Mouse (Mus musculus) embryo, embryonic 11.5 days (tissue): ENCODE measurements around the gene Mab21l2.

Experiments
- DNase-seq: peaks from one replicate; pipeline ENCODE4 v3.0.0-alpha.2; 2012; ENCODE audit warnings: low read depth, low spot score

Mab21l2 gene

DNA sequence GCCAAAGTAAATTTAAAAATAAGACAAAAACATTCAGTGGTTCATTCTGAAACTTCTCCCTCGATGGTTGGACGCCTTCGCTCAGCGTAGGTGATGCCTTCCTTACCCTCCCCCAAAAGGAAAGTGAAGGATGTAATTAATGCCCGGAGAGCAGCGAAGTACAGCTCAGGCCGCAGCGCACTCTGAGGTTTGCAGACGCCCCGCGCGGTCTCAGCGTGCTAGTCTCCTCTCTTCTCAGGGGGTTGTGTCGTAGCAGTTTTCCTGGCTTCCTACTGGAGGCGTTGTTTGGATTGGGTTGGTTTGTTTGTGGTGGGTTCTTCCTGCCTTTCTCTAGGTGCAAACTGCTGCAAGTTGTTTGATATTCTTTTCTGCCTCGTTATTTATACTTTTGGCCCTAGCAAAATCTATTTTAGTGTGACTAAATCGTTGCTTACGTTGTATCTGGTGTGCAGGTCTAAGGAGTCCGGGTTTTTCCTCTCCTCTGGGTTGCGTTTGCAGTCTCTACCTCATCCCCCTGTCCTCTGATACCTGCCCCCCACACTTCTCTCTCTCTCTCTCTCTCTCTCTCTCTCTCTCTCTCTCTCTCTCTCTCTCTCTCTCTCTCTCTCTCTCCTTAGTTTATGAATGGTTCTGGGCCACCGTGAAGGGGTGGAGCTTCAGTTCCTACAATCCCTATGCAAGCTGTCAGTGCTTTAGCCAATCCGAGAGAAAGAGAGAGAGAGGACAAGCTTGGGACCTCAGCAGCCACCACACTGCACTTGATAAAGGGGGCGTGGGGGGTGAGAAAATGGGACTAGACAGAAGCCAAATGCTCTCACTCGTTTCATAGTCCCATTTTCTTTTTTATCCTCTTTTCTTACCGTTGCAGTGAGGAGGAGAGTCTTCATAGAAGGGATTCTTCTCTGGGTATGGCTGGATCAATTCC, at the start of gene Mab21l2:
TSS of gene Mab21l2 (minus strand) at position 539 of the 925 bp plus-strand sequence.
- DNase-seq, result no peak

DNA sequence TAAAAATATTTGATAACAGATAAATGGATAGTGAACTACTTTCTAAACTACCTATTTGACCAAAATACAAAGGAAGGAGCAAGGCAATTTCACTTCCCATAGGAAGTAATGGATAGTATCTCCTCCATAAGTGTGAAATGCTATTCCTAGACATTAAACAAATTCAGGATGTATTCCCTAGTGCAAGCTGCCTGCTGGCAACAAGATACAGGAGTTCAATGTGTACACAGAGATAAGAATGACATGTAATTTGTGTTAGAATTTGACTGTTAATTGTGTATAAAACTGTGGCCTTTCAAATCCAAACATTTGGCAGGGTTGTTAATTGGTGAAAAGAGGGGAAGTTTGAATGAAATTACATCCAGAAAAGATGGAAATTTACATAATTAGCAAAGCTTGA, 26.9 kb upstream of the Mab21l2 start:
- no peak for DNase-seq

DNA sequence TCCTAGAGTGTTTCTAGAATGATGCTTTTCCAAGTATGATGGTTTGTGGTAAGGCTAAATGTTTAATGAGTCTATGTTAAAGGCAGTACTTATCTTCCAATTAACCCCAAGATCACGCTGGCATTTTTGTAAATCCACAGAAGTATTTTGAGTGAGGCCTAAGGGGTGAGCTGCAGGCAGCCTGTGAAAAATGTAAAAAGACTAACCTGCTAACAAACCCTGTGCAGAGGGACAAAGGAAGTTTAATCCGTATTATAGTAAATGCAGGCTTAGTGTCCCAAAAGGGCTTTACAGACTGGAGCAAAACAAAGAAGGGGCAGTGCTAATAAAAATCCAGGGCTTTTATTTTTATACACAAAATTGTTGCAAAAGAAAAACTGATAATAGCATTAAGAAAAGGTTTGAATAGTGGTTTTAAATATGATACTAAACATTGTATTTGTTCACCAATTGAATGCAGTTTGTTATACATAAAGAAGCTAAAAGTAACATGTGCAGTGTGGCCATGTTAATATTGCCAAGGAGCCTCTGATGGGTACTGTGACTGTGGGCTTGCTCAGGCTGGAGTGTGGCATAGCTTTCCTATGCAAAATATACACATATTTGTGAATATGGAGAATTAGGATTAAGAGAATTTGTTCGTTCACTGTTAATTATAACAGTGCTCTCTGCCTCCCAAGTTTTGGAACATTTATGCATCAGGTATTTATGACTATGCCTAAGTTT, 24.3 kb upstream of the Mab21l2 start:
- no peak for DNase-seq

DNA sequence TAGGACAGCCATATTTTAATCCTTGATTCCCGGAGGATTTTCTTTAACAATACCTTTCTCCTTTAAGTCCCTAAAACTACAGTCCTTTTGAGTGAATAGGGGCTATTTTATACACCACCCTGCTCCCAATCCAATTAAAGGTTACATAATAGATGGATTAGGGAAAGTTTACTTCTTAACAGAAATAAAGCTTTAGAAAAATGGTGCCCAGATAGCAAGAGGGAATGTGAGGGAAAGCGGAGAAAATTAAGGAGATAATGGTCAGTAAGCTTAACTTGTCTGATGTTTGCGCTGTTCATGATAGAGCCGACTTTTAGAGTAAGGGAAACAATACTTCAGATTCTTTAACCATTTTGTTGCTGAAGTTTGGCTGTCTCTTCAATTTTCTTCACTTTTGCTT, 23.1 kb upstream of the Mab21l2 start:
- DNase-seq, result no peak

DNA sequence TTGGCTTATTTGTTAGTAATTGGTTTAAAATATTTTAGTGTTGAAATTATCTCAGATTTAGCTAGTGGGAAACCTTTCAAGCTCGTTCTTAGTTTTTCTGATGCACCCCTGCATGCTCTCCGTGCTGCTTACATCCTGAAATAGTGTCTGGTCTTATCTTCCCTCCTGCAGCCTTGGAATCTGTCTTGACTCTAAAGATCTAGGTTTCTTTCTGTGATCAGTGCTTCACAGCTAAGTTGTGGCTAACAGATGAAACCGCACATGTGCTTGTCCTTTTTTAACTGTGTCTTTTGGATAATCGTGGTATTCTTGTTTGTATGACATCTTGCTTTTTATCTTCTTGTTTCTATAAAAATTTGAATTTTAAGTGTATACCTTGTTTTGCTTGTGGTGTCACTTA, 18.9 kb upstream of the Mab21l2 start:
- DNase-seq, result no peak

DNA sequence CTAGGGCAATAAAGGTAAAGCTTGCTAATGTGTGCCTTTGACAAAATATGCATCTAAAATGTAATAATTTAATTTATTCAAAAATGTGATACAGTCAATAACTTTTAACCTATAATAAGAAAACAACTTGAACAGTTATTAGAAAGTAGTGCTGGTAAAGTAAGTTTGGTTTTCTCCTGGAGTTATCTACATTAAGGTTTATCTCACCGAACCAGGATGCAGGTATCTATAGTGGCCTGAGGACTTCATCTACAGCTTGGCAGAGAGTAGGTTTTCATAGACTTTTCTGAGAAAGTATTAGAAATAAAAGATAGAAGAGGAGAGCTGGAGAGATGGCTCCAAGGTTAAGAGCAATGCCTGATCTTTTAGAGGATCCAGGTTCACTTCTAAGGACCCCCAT, 13.0 kb upstream of the Mab21l2 start:
- no peak for DNase-seq

DNA sequence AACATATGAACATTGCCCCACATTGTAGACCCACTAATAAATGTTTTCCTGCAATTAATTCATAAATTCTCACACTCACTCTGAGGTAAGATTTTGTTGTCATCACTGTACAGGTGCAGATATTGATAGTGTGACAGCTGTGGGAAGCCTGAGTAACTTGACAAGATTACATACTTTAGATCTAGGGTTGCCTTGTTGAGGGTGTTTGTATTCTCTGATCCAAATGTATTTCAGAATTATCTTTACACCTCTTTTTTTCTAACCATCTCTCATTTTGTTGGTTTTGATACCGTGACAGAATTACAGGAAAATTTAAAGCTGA, 12.6 kb upstream of the Mab21l2 start:
- DNase-seq, result no peak

DNA sequence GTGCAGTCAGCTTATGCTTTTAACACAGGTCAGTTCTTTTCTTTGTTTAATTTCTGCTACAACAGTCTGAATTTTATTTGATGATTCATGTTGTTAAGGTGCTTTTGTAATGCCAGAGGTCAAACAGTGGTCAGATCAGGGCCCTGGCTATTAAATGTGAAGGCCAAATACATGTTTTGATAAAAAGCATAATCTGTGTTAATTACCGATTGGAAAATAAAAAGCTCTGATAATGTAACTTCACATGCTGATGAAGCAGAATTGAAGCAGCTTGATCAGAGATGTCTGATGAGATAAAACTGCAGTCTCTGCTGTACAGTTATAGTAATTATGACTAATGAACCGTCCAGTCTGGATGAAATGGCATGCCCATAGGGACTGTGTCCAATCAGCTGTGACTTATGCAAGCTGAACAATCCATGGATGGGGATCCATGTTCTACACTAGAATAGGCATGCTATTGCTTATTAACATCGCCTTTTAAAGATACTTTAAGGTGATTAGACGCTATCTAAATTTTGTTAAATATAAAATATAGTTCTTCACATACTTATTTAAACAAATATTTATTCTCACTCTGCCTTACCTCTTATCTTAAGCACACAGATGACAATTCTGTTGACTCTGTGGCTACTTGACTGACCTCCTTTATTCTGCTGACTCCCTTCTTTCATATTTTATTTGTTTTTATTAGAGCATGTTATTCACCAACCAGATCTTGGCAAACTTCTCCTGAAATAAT, 12.0 kb upstream of the Mab21l2 start:
- no peak for DNase-seq

DNA sequence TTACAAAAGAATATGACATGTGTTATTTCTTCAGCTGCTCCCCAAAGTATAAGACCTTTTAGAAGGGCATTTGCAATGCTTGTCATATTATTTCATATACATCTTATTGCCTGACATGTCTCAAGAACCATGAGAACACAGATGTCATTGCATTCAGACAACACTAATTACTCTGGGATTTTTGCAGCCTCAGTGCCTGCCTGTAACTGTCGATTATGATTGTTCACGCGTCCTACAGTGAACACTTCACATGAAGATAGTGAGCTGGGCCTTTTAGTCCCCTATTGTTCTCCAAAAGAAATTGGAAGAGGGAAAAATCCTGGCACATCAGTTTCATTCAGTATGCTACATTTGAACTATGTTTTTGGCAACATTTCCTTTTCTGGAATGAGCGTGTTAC, 11.2 kb upstream of the Mab21l2 start:
- no peak for DNase-seq

DNA sequence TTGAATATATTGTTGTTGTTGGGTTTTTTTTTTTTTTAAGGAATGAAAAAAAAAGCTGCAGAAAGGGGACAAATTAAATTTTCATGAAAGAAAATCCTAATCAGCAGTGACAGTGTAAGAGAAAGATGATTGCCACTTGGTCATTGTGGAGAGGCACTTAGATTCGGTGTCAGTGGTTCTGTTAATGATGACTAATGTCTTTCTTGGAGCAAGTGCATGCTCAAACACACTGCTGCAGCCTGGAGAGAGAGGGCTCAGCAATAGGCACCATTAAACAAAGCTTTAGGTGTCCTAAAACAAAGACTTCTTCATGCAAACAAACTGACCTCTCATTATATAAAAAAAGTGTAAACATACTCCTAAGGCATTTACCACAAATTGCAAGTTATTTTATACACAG, 10.5 kb upstream of the Mab21l2 start:
- DNase-seq, result no peak

DNA sequence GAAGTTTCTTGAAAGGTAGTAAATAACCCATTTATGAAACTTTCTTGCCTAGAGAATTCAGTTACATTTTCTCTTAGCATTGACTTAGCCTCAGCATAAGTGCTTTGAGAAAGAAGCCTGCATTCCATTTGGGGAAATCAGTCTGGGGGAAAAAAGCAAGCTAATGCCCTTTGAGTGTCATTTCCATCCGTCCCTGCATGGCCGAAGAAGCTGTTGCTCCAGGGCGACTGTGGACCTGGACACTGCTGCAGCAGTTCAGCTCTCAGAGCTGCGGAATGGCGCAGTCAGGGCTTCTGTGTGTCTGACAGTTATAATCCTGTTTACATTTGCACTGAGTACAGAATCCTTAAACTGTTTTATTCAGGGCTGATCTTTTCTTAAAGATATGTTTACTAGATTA, 3.7 kb upstream of the Mab21l2 start:
- DNase-seq, result no peak

DNA sequence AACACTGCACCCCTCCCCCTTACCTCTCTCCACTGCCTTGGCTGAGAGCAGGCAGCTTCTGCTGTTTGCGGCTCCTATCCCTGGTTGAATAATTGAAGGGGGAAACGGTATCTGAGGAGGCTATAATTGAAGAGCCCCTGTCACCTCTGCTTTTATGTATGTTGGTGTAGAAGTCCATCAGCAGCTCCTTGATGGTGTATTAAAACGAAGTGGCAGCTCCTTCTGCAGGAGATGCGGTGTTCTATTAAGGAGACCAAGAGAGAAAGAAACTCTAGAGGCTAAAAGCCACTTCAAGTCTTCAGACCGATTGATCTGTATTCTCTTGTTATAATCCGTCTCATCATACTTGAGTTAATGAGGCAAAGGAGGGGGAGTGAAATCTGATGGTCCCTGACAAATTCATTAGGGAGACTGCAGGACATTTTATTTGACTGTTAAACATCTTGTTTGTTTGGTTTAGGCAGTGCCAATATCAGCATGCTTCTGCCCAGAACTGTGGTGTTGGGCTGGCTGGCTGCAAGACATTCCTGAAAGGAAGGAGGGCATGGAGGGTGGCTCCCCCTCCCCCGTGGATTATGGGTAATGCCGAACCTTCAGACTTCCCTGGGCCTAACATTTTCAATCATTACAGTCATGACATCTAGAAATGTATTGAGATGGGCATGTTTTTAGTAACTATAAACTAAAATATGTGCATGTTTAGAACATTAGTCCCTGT, 2.7 kb upstream of the Mab21l2 start:
- no peak for DNase-seq

DNA sequence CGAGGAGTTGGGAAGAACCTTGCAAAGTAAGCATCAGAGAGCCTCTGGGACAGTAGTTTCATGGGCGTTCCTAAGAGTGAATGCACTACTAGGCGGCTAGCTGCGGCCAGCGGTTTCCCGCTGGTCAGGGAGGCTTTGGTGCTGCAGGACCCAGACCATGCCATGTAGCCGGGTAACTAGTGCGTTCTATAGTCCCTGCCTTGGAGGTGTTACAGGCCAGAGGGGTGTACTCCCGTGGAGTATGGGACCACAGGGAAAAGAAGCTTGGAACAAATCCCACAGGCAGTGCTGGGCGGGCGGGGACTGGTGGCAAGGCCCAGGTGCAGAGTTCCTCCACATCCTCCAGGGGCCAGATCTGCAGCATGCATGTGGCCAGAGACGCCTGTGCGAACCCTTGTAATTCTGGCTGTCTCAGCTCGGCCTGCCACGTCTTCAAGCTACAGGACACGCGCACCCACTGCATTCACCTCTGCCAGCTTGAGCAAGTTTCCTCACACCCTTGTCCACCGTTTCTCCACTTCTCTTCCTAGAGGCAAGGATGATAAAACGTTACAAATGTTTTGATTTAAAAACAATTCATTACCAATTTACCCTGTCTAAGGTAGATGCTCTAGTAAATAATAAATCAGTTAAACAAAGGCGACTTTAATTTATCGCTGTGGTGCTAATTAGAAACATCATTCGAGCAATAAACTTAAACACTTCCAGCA, 2.0 kb upstream of the Mab21l2 start:
- DNase-seq, result no peak

DNA sequence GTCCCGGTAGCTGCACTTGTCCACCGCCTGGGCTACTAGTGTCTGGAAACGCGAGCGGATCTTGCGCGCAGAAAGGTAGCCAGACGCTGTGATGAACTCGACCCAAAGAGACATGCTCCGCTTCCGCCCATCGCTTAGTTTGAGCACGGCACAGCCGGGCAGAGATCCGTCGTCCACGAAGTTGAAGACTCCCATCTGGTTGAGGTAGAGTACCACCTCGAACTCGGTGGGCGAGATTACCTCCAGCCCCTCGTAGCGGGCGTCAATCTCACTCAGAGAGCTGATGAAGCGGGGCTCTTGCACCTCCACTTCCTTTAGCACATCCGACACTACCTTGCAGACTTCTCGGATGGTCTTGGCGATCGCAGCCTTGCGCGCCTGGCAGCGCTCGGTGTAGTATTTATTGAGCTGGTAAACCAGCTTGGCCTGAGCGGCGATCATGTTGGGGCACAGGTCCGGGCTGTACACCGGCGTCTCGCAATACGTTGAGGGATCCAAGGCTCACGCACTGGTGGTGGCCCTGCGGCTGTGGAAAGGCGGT, 1.1 kb downstream of the Mab21l2 start:
- DNase-seq, result no peak

DNA sequence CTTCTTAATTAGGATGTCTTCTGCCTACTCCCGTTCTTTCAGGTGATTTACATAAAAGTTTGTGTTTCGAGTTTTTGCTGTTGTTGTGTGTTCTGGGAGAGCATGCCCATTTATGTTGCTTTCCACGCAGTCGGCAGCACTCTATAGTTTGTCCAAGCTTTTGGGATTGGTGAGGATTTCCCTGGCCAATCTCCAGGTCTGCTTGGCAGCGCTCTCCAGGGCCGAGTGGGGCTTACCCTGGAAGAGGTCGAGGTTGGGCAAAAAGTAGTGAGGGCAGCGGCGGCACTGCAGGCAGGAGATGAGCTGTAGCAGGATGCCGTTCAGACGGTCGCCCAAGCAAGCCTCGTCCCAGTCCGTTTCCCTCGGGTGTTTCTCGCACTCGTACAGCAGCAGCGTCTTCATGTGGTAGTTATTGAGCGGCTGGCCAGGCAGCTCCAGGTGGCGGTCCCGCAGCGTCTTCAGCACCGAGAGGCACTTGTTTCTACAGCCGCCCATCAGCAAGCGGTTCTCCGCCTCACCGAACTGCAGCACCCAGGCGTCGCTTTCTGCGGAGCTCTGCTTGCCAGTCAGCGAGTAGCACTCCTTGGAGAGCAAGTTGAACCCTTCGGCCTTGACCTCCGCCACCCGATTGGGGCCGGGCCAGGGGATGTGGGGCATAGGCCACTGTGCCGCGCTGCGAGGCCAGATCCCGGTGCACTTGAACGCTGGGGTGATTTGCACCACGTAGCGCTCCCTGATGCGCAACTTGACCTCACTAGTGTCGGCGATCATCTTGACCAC, 1.8 kb downstream of the Mab21l2 start:
- no peak for DNase-seq

DNA sequence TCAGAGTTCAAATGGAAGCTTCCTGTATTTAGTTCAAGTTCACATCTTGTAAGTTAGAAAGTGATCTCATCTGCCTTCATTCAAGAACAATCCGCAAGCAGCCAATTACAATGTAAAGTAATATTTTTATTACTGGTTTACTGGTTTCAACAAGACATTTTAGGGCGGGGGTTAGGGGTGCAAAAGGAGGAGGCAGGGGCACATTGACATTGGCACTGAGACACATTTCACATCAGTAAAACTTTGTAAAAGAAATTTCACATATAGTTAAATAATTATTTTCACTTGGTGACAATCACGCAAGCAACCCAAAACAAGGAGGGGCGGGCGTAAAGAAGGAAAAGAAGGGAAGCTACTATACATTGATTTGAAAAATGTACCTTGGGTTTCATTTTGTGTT, 2.5 kb downstream of the Mab21l2 start:
- no peak for DNase-seq

DNA sequence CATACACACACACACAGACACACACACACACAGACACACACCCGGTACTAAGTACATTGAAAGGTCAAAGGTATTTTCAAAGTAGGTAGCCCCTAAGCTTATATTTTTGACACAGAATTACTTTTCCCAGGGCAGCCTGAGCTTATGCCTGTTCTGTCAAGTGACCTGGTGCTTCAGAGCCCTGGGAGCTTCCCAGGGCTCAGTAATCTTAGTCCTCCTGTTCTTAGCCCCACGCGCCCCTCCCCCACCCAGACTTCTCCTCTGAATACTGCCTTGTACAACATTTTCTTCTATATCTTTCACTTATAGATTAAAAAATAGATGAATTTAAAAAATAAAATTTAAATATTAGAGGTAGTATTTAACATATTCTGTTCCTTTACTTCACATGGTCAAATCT, 3.6 kb downstream of the Mab21l2 start:
- no peak for DNase-seq

DNA sequence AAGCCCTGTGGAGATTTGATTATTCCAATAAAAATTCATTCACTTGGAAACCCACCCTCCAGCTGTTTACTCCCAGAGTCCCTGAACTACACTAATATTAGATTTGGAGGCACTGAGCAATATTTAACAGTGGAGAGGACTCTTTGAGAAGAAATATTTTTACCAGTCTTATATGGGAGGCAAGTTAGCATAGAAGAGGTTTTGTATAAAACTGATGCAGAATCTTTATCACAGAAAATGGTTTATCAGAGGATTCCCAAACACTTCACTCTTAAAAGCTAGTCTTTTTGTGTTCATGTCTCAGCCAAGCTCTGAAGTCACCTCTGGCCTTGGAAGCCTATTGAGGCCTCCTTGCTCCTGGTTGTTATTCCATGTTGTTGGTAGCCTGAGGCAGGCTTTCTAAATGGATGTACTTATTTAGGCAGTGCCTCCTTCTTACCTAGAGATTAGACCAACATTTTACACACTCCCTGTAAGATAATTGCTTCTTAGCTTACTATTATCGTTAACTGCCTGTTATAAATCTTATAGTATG, 6.5 kb downstream of the Mab21l2 start:
- DNase-seq, result no peak

DNA sequence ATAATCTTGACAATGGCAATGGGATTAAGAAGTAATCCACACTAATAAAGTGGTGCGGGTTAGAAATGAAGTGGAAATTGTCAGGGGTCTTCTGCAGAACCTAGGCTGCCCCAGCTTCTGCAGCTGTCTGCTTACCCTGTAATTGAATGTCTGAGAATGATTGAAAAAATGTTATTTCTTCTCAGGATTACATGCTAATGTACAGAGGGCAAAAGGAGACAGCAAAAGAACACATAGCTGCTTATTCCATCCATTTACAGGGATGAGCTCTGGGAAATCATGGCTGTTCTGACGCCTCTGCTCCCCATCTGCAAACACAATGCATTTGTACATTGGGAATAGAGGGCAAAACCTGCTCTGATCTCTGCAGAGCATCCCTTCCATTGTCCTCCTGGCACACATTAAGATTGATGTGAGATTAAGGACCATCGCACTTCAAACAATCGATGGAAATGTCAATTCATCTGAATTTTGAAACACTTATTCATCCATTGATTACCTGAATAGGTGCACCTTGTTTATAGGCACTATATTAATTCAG, 7.3 kb downstream of the Mab21l2 start:
- no peak for DNase-seq
